Mouse (Mus musculus) c-Kit-positive CD71-positive TER-119-positive erythroid progenitor cells, embryonic 14.5 days (primary cell): ENCODE measurements around the gene Gm13305.
"Not testable (repeated sequence)": the region's sequence is repeated elsewhere in the genome, so short reads cannot be mapped to it uniquely, and the experiment has no call there.

Source experiments
- DNase-seq: peaks from one replicate; pipeline ENCODE4 v3.0.0-alpha.2; 2013; ENCODE audit warnings: low spot score

Gm13305 gene

GRCm38 (mm10) chr4:42168503-42168902 is at the start of gene Gm13305:
Gene Gm13305, minus strand, starts transcription at chr4:42168603.
- not testable (repeated sequence) for DNase-seq

DNA sequence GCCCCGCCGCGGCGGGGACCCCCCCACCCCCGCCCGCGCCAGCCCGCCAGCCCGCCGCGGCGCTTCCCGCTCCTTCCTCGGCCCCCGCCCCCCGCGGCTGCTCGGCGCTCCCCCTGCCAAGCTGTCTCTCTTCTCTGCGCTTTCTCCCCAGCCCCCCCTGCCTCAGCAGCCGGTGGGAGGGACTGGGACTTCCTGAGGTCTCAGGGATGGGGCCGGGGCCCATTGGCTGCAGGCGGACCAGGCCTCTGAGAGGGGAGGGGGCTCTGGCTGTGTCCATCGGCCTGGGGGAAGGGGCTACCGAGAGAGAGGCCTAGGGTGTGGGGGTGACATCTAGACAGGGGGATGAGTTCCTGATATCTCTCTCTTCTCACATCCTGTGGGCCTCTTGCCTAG is 16.6 kb upstream of the Gm13305 start:
- not testable (repeated sequence) for DNase-seq

DNA sequence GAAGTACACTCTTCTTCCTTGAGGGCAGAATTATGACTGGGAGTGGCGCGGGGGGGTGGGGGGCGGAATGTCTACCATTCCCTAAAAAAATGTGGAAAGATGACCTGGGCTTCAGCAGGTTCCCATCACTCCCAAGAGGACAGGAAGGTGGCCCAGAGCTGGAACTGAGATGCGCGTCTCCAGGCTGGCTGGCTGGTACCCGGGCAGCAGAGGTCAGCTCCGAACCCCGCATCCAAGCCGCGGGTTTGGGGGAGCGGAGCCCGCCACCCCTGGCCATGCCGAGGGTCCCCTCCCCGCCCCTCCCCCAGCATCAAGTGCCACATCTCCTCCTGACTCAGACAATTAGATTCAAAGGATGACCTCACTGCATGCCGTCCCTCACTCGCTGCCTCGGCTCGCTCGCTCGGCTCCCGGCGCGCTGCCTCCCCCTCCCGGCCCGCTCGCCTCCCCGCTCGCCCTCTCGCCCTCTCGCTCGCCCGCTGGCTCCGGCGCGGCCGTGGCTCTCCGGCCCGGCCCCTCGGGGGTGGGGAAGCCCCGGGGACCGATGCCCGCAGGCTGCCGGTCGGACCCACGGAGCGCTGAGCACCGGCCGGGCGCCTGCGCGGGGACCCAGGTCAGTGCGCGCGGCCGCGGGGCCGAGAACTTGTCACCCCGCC is 16.0 kb upstream of the Gm13305 start:
- not testable (repeated sequence) for DNase-seq

- DNase-seq: not testable (repeated sequence)
Observed at GRCm38 (mm10) chr4:42183234-42184197, 15.1 kb upstream of the Gm13305 start.

GRCm38 (mm10) chr4:42178243-42178642 is 9.8 kb upstream of the Gm13305 start:
- DNase-seq: not testable (repeated sequence)

DNA sequence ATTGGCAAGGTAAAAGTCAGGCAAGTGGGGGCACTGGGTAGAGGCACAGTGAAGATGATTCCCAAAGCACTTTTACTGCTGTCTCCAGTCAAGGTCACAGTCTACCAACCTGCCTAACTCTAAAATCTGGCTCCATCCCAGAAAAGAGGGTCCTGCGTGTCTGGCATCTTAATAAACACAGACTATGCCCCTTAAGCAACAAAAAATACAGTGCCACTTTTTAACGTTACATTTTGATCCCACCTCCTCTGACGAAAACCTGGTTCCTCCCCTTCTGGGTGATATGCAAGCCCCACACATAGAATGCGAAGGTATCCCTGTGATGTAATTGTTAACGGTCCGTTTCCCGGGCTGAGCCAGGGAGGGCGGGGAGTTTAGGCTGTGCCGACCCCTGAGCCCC is 15.3 kb downstream of the Gm13305 start, which contains the start of gene Gm13306:
Gene Gm13306, plus strand, starts transcription at position 301 of the 400 bp plus-strand sequence.
- not testable (repeated sequence) for DNase-seq

DNA sequence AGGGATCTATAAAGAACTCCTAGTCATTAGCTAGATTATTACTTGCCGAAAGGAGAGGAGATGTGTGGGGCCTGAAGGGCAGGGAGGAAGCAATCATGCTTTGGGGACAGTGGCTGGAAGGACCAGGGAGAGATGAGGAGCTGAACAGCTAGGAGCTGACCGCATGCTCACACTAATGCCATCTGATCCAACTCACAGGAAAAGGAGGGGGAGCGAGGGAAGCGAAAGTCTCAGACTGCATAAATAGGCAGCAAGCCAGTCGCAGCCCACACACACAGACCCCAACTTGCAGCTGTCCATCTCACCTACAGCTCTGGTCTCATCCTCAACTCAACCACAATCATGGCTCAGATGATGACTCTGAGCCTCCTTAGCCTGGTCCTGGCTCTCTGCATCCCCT is 53.9 kb downstream of the Gm13305 start, which contains the start of gene Gm13304:
Gene Gm13304, plus strand, starts transcription at position 301 of the 400 bp plus-strand sequence.
- not testable (repeated sequence) for DNase-seq
